Mouse (Mus musculus): ENCODE data around the gene Gm16867.
"Not testable (repeated sequence)": the region's sequence is repeated elsewhere in the genome, so short reads cannot be mapped to it uniquely, and the experiment has no call there.

GRCm38 (mm10) chr14:69494522-69494921, 8.6 kb downstream of the Gm16867 start:
- not testable (repeated sequence) for TF ChIP-seq CTCF (IDR thresholded peaks at IDR 0.05; ENCODE audit: low read depth); EP300 (optimal IDR thresholded peaks at IDR 0.05)
